Mouse (Mus musculus): ENCODE measurements at regions not wholly inside any gene's neighbourhood (a gene's known extent, or its start where the extent isn't known, plus 50 kb on each side); places are given as distances from the start of the nearest gene placed in this dataset.

- intact Hi-C loops (cut with DNase I): no loop called here
- no peak for DNase-seq
Measured at GRCm38 (mm10) chr7:138640492-138641165, 205.2 kb upstream of the Ppp2r2d start.

- no peak for DNase-seq
- intact Hi-C loops (cut with DNase I): no loop called here
Measured at GRCm38 (mm10) chr7:138639541-138639940, 206.3 kb upstream of the Ppp2r2d start.

- intact Hi-C loops (cut with DNase I): no loop called here
Measured at GRCm38 (mm10) chr7:138626061-138626460, 219.8 kb upstream of the Ppp2r2d start.

GRCm38 (mm10) chr7:138620896-138621655 is 223.5 kb upstream of the Tcerg1l start:
- DNase-seq: no peak
- intact Hi-C loops (cut with DNase I): no loop called here

More at GRCm38 (mm10) chr7:138626061-138626460, 219.8 kb upstream of the Ppp2r2d start:
- no peak for DNase-seq

- DNase-seq: no peak
- intact Hi-C loops (cut with DNase I): no loop called here
Measured at GRCm38 (mm10) chr7:138620080-138620684, 222.7 kb upstream of the Tcerg1l start.

GRCm38 (mm10) chr7:138616468-138616867 is 218.9 kb upstream of the Tcerg1l start:
- intact Hi-C loops (cut with DNase I): no loop called here
- DNase-seq: no peak

- intact Hi-C loops (cut with DNase I): no loop called here
- no peak for DNase-seq
Measured at GRCm38 (mm10) chr7:138609605-138610004, 212.1 kb upstream of the Tcerg1l start.

- no peak for DNase-seq
- intact Hi-C loops (cut with DNase I): no loop called here
Measured at GRCm38 (mm10) chr7:138609124-138609523, 211.6 kb upstream of the Tcerg1l start.

- DNase-seq: no peak
- intact Hi-C loops (cut with DNase I): no loop called here
Measured at GRCm38 (mm10) chr7:138606363-138606964, 208.9 kb upstream of the Tcerg1l start.

- no peak for DNase-seq
- intact Hi-C loops (cut with DNase I): no loop called here
Measured at GRCm38 (mm10) chr7:138605923-138606322, 208.4 kb upstream of the Tcerg1l start.

- no peak for DNase-seq
- intact Hi-C loops (cut with DNase I): no loop called here
Measured at GRCm38 (mm10) chr7:138601749-138602148, 204.2 kb upstream of the Tcerg1l start.

- intact Hi-C loops (cut with DNase I): no loop called here
- no peak for DNase-seq
Measured at GRCm38 (mm10) chr7:138593344-138593743, 195.8 kb upstream of the Tcerg1l start.

GRCm38 (mm10) chr7:138567352-138567751 is 169.8 kb upstream of the Tcerg1l start:
- intact Hi-C loops (cut with DNase I): no loop called here
- DNase-seq: no peak

GRCm38 (mm10) chr7:138551629-138552028 is 154.1 kb upstream of the Tcerg1l start:
- no peak for DNase-seq
- intact Hi-C loops (cut with DNase I): no loop called here

GRCm38 (mm10) chr7:138547881-138548280 is 150.4 kb upstream of the Tcerg1l start:
- intact Hi-C loops (cut with DNase I): no loop called here

GRCm38 (mm10) chr7:138538048-138538831 is 140.7 kb upstream of the Tcerg1l start:
- intact Hi-C loops (cut with DNase I): no loop called here

More at GRCm38 (mm10) chr7:138547881-138548280, 150.4 kb upstream of the Tcerg1l start:
- no peak for DNase-seq

GRCm38 (mm10) chr7:138526143-138526542 is 128.6 kb upstream of the Tcerg1l start:
- intact Hi-C loops (cut with DNase I): no loop called here

More at GRCm38 (mm10) chr7:138538048-138538831, 140.7 kb upstream of the Tcerg1l start:
- no peak for DNase-seq

GRCm38 (mm10) chr7:138524936-138525335 is 127.4 kb upstream of the Tcerg1l start:
- DNase-seq: no peak
- intact Hi-C loops (cut with DNase I): no loop called here

More at GRCm38 (mm10) chr7:138526143-138526542, 128.6 kb upstream of the Tcerg1l start:
- no peak for DNase-seq

- DNase-seq: no peak
- intact Hi-C loops (cut with DNase I): no loop called here
Measured at GRCm38 (mm10) chr7:138514171-138514570, 116.6 kb upstream of the Tcerg1l start.

- intact Hi-C loops (cut with DNase I): no loop called here
- no peak for DNase-seq
Measured at GRCm38 (mm10) chr7:138505205-138505604, 107.7 kb upstream of the Tcerg1l start.
